Mouse (Mus musculus): ENCODE results near the gene Zbtb4.

Zbtb4 gene

GRCm38 (mm10) chr11:69801379-69801977 lies 35.8 kb downstream of the Zbtb4 start, which contains the start of gene Fgf11:
Gene Fgf11 (minus strand): TSS chr11:69801857.
- DNase-seq: peak; percentile 37

- DNase-seq: peak; percentile 88
Observed at GRCm38 (mm10) chr11:69802648-69803105, 37.0 kb downstream of the Zbtb4 start.

- DNase-seq: no peak
Observed at GRCm38 (mm10) chr11:69803328-69803727, 37.6 kb downstream of the Zbtb4 start.

- peak; percentile 88 for DNase-seq
Observed at GRCm38 (mm10) chr11:69803786-69804651, 38.3 kb downstream of the Zbtb4 start.

GRCm38 (mm10) chr11:69804652-69804940 lies 38.9 kb downstream of the Zbtb4 start:
- no peak for DNase-seq

- DNase-seq: peak; percentile 58
Observed at GRCm38 (mm10) chr11:69804972-69805909, 39.5 kb downstream of the Zbtb4 start, which contains the start of gene Tmem102. Gene Tmem102 (minus strand): TSS chr11:69805624.

- no peak for DNase-seq
Observed at GRCm38 (mm10) chr11:69806378-69806777, 40.7 kb downstream of the Zbtb4 start.

- no peak for DNase-seq
Observed at GRCm38 (mm10) chr11:69807641-69808040, 41.9 kb downstream of the Zbtb4 start.

GRCm38 (mm10) chr11:69810280-69810679 lies 44.6 kb downstream of the Zbtb4 start:
- DNase-seq: no peak

GRCm38 (mm10) chr11:69815155-69815554 lies 49.4 kb downstream of the Zbtb4 start, which contains the start of gene Gm39566:
Gene Gm39566 (minus strand): TSS chr11:69815298.
- peak; percentile 56 for DNase-seq

- DNase-seq: no peak
Observed at GRCm38 (mm10) chr11:69816520-69816919, 50.8 kb downstream of the Zbtb4 start.

- DNase-seq: no peak
Observed at GRCm38 (mm10) chr11:69818365-69818764, 52.7 kb downstream of the Zbtb4 start, which contains the start of gene Spem2. Gene Spem2 (minus strand): TSS chr11:69818465.

- DNase-seq: no peak
Observed at GRCm38 (mm10) chr11:69818871-69819270, 53.2 kb downstream of the Zbtb4 start.

GRCm38 (mm10) chr11:69822080-69822479 lies 56.4 kb downstream of the Zbtb4 start, which contains the start of gene Spem1:
Gene Spem1 (minus strand): TSS chr11:69822180.
- no peak for DNase-seq

GRCm38 (mm10) chr11:69823456-69823855 lies 57.7 kb downstream of the Zbtb4 start:
- DNase-seq: no peak

GRCm38 (mm10) chr11:69828832-69829231 lies 63.1 kb downstream of the Zbtb4 start:
- no peak for DNase-seq

- DNase-seq: no peak
Observed at GRCm38 (mm10) chr11:69833554-69833953, 67.8 kb downstream of the Zbtb4 start.
